Mouse (Mus musculus) ovary, postnatal 36 days (tissue): ENCODE results near the gene Trip6.

Experiments used
- DNase-seq: peaks from one replicate; pipeline ENCODE4 v3.0.0; 2022; ENCODE audit warnings: low spot score, mixed read lengths

The Trip6 gene

DNA sequence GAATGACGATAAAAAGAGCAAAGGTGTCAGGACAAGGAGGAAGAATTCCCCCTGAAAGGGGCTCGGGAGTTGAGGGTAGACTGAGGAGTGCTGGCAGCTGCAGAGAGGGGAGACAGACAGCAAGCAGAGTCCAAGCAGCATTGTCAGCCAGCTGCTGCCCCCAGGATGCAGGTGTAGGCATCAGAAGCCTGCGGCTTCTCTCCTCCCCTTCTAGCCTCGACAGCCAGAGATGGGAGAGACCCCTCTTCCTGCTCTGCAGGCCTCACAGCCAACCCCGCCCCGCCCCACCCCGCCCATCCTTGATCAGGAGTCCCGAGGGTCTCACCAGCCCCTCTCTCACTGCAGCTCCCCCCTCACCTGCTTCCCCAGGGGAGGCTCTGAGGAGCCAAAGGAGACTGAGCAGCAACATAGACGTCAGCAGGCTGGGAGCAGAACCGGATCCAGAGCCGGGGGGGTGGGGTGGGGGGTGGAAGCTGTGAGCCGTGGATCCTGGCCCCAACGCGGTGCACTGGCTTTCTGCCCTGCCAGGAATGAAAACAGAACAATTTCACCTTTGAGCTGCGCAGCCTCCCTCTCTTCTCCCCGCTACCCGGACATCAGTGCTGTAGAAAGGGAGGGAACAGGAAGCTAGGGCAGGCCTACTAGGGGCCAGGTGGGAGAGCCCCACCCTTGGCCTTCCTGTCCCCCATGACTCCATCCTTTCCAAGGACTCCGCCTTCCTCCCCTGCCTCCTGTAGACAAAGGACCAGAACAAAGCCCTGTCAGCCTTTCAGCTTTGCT, 45.9 kb downstream of the Trip6 start:
- DNase-seq: no peak

GRCm38 (mm10) chr5:137264787-137265186, 49.4 kb downstream of the Trip6 start:
- no peak for DNase-seq

- no peak for DNase-seq
Measured at GRCm38 (mm10) chr5:137263897-137264720, 50.1 kb downstream of the Trip6 start.
